Mouse (Mus musculus): ENCODE data around the gene Htr1d. TPM values are rescaled to one million over a fixed set of nuclear protein-coding genes. Genes with fewer than 3 reads are reported as not detected.

Htr1d gene
- not detected in 2 replicates for total RNA-seq (2014; fragmentation: Nextera tagmentation)
- total RNA-seq (2017): 0.05 and 0.06 TPM in 2 replicates
- not detected in 2 replicates for polyA plus RNA-seq (2012)

DNA sequence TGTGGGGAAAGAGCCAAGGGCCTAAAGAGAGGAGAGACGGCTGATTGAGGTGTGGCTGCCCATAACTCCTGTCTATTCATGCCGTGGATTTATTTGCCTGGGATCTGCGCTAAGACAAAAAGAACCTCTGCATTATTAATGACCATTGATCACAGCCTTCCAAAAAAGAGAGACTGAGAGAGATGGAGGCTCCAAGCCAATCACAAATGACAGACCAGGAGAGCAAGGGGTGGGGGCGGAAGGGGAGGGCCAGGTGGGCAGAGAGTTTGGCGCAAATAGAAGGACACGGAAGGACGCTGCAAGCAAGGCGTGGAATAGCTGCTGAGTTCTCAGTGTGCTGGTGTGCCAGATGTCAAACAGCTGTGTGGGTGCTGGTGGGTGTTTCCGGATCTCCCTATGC is at the start of gene Htr1d:
TSS of gene Htr1d (plus strand) at position 301 of the 400 bp plus-strand sequence.
- peaks cover 10% of the 10 kb centered on the region for H3K27me3 ChIP-seq (ENCODE audit: insufficient read depth, low read length)
- H3K4me3 ChIP-seq (ENCODE audit: low read depth, low read length): no peak within 1 kb of the TSS
- ATAC-seq (ENCODE audit: extremely low read depth, insufficient number of reproducible peaks, low FRiP score, poor library complexity, severe bottlenecking): no peak
- no peaks in the 10 kb centered on the region for H3K36me3 ChIP-seq (replicated peaks)
- no peaks in the 10 kb centered on the region for H3K4me1 ChIP-seq (ENCODE audit: insufficient read depth, low read depth, low read length)
- no peak for DNase-seq (ENCODE audit: low spot score)
- TF ChIP-seq CTCF (IDR thresholded peaks at IDR 0.05; ENCODE audit: low read depth, low read length) (no peak), GATA1 (IDR thresholded peaks at IDR 0.05; ENCODE audit: borderline replicate concordance, low read length) (no peak)
- no peaks in the 10 kb centered on the region for H3K9me3 ChIP-seq (replicated peaks)

DNA sequence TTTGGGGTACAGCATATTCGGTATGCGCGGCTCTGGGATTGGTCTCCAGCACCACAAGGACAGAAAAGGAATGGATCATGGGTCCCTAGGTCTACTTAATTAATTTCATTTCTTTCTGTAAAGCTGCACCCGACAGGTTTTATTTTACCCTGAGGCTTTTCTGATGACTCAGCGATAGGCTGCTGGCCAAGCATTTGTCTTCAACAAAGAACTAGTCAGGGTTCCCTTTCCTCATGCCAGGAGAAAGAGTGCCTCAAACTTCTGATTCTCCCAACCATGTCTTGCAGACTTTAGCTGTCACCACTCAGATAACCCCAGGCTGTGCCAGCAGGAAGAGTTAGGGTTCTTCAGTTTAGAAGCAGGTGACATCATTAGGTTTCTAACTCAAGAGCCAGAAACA is 46.3 kb upstream of the Htr1d start:
- TF ChIP-seq POLR2AphosphoS5 (IDR thresholded peaks at IDR 0.05; ENCODE audit: insufficient replicate concordance, low read depth, low read length) (no peak), TAL1 (conservative IDR thresholded peaks at IDR 0.05; ENCODE audit: low read depth, low read length) (no peak), GATA1 (IDR thresholded peaks at IDR 0.05; ENCODE audit: borderline replicate concordance, low read length) (no peak), CTCF (IDR thresholded peaks at IDR 0.05; ENCODE audit: low read depth, low read length) (no peak), GATA2 (IDR thresholded peaks at IDR 0.05; ENCODE audit: borderline replicate concordance, low read depth, low read length) (no peak)
- no peak for ATAC-seq (ENCODE audit: extremely low read depth, insufficient number of reproducible peaks, low FRiP score, poor library complexity, severe bottlenecking)
- no peaks in the 10 kb centered on the region for H3K9me3 ChIP-seq (replicated peaks)
- DNase-seq (ENCODE audit: low spot score): no peak
- H3K4me1 ChIP-seq (ENCODE audit: insufficient read depth, low read depth, low read length): no peaks in the 10 kb centered on the region
- no peak overlapping the region for H3K4me3 ChIP-seq (ENCODE audit: low read depth, low read length)
- H3K27me3 ChIP-seq (ENCODE audit: insufficient read depth, low read length): peaks cover 20% of the 10 kb centered on the region
- no peaks in the 10 kb centered on the region for H3K36me3 ChIP-seq (replicated peaks)

DNA sequence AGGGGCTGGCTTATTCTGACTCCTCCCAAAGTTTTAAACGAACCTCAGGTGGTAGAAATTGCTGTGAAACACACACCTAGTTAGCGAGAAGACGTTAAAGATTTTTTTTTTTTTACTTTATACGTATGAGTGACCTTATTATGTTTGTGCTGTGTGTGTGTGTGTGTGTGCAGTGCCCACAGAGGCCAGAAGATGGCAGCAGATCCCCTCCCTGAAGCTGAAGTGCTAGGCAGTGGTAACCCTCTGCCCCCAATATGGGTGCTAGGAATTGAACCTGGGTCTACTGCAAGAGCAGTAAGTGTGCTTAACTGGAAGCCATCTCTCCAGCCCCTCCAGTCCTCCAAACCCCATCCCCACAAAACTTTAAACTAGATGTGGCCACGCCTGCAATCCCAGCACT is 40.3 kb upstream of the Htr1d start:
- Histone ChIP-seq H3K9me3 (replicated peaks) (no peaks in the 10 kb centered on the region), H3K36me3 (replicated peaks) (no peaks in the 10 kb centered on the region), H3K4me3 (ENCODE audit: low read depth, low read length) (no peak overlapping the region), H3K27me3 (ENCODE audit: insufficient read depth, low read length) (peaks cover 5% of the 10 kb centered on the region; the same call in 1 of the 2 replicates), H3K4me1 (ENCODE audit: insufficient read depth, low read depth, low read length) (no peaks in the 10 kb centered on the region)
- TF ChIP-seq GATA2 (IDR thresholded peaks at IDR 0.05; ENCODE audit: borderline replicate concordance, low read depth, low read length) (no peak), CTCF (IDR thresholded peaks at IDR 0.05; ENCODE audit: low read depth, low read length) (0 out of 2 replicates have a peak, but pooled peaks have one; percentile 6), GATA1 (IDR thresholded peaks at IDR 0.05; ENCODE audit: borderline replicate concordance, low read length) (no peak)
- DNase-seq (ENCODE audit: low spot score) (no peak), ATAC-seq (ENCODE audit: extremely low read depth, insufficient number of reproducible peaks, low FRiP score, poor library complexity, severe bottlenecking) (no peak)

DNA sequence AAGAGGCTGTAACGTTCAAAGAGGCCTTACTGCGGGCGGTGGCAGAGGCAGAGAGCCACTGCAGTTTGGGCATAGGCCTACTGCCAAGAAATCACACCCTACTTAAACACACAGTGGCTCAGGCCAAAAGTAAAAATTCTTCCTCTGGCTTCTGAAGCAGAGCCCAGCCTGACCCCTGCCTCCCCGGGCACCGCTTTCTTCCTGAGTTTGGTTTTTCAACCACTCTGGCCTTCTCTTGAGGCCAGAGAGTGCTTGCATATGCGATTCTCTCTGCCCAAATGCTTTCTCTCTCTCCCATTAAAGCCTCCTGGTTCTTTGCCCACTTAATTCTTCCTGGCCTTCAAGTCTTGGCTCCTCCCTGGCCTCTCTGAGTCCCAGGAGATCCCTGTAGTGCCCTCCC is 39.5 kb upstream of the Htr1d start:
- no peaks in the 10 kb centered on the region for H3K36me3 ChIP-seq (replicated peaks)
- TF ChIP-seq GATA2 (IDR thresholded peaks at IDR 0.05; ENCODE audit: borderline replicate concordance, low read depth, low read length): no peak
- no peak for TF ChIP-seq POLR2AphosphoS5 (IDR thresholded peaks at IDR 0.05; ENCODE audit: insufficient replicate concordance, low read depth, low read length)
- no peak for TF ChIP-seq TAL1 (conservative IDR thresholded peaks at IDR 0.05; ENCODE audit: low read depth, low read length)
- no peak for TF ChIP-seq CTCF (IDR thresholded peaks at IDR 0.05; ENCODE audit: low read depth, low read length)
- TF ChIP-seq GATA1 (IDR thresholded peaks at IDR 0.05; ENCODE audit: borderline replicate concordance, low read length): no peak
- H3K9me3 ChIP-seq (replicated peaks): no peaks in the 10 kb centered on the region
- ATAC-seq (ENCODE audit: extremely low read depth, insufficient number of reproducible peaks, low FRiP score, poor library complexity, severe bottlenecking) (no peak), DNase-seq (ENCODE audit: low spot score) (no peak)
- H3K4me1 ChIP-seq (ENCODE audit: insufficient read depth, low read depth, low read length): no peaks in the 10 kb centered on the region
- H3K4me3 ChIP-seq (ENCODE audit: low read depth, low read length): no peak overlapping the region
- peaks cover 5% of the 10 kb centered on the region; the same call in 1 of the 2 replicates for H3K27me3 ChIP-seq (ENCODE audit: insufficient read depth, low read length)

DNA sequence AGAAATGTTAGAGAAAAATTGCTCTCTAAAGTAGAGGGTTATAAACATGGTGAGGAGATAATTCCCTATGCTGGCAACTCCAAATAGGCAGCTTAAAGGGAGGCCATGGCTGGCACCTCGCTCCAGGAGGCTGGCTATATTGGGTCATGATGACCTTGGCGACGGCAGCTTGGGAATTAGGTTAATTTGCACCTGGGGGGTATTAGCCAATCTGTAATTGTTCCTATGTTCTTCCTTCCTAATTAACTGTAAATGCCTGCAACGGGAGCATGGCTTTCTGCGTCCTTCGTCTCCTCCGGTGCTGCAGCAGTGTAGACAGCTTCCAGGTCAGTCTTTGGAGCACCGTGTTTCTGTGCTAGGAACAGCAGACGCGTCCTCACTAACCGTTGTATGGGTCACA is 36.1 kb upstream of the Htr1d start:
- no peak for TF ChIP-seq TAL1 (conservative IDR thresholded peaks at IDR 0.05; ENCODE audit: low read depth, low read length)
- no peak for TF ChIP-seq CTCF (IDR thresholded peaks at IDR 0.05; ENCODE audit: low read depth, low read length)
- no peak for TF ChIP-seq POLR2AphosphoS5 (IDR thresholded peaks at IDR 0.05; ENCODE audit: insufficient replicate concordance, low read depth, low read length)
- no peak for TF ChIP-seq GATA2 (IDR thresholded peaks at IDR 0.05; ENCODE audit: borderline replicate concordance, low read depth, low read length)
- TF ChIP-seq GATA1 (IDR thresholded peaks at IDR 0.05; ENCODE audit: borderline replicate concordance, low read length): no peak
- H3K4me1 ChIP-seq (ENCODE audit: insufficient read depth, low read depth, low read length): no peaks in the 10 kb centered on the region
- no peak overlapping the region for H3K4me3 ChIP-seq (ENCODE audit: low read depth, low read length)
- peaks cover 4% of the 10 kb centered on the region; the same call in 1 of the 2 replicates for H3K27me3 ChIP-seq (ENCODE audit: insufficient read depth, low read length)
- H3K36me3 ChIP-seq (replicated peaks): no peaks in the 10 kb centered on the region
- no peaks in the 10 kb centered on the region for H3K9me3 ChIP-seq (replicated peaks)
- no peak for DNase-seq (ENCODE audit: low spot score)
- no peak for ATAC-seq (ENCODE audit: extremely low read depth, insufficient number of reproducible peaks, low FRiP score, poor library complexity, severe bottlenecking)

DNA sequence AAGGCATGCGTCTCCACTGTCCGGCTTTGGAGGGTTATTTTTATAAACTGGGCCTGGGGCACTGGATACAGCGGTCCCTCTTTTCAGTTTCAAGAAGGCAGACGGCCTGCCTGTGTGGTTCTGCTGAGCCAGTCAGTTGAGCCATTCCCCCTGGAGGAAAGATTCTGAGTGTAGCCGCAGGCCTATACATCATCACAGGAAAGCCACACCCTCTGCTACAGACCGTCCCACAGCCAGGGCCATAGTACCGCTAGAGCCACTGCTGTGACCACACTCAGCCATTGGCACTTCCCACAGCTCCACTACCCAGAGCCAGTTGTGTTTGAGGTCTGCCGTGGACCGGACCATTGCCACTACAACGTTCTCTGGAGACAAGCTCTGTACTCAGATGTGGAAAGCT is 21.5 kb upstream of the Htr1d start:
- no peak for TF ChIP-seq CTCF (IDR thresholded peaks at IDR 0.05; ENCODE audit: low read depth, low read length)
- TF ChIP-seq GATA2 (IDR thresholded peaks at IDR 0.05; ENCODE audit: borderline replicate concordance, low read depth, low read length): no peak
- TF ChIP-seq POLR2AphosphoS5 (IDR thresholded peaks at IDR 0.05; ENCODE audit: insufficient replicate concordance, low read depth, low read length): no peak
- TF ChIP-seq GATA1 (IDR thresholded peaks at IDR 0.05; ENCODE audit: borderline replicate concordance, low read length): no peak
- TF ChIP-seq TAL1 (conservative IDR thresholded peaks at IDR 0.05; ENCODE audit: low read depth, low read length): no peak
- DNase-seq (ENCODE audit: low spot score): no peak
- Histone ChIP-seq H3K27me3 (ENCODE audit: insufficient read depth, low read length) (peaks cover 6% of the 10 kb centered on the region), H3K36me3 (replicated peaks) (no peaks in the 10 kb centered on the region), H3K4me3 (ENCODE audit: low read depth, low read length) (no peak overlapping the region), H3K4me1 (ENCODE audit: insufficient read depth, low read depth, low read length) (no peaks in the 10 kb centered on the region), H3K9me3 (replicated peaks) (no peaks in the 10 kb centered on the region)
- ATAC-seq (ENCODE audit: extremely low read depth, insufficient number of reproducible peaks, low FRiP score, poor library complexity, severe bottlenecking): no peak

DNA sequence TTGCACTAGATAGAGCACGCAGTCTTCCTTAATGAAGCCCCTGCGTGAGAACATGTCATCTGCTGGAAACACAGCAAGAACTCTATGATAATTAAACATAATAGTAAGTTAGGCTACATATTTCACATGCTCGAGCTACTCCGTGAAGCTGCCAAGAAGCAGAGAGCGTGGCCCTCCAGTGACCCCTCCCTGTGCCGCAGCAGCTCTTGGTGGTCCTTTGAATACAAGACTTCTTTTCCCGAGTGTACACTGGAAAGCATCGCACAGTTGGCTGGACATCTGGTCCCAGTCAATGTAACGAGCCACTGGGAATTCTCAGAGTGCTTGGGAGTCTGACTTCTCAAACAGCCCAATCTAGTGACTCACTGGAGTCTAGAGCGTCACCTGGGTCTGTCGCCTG is 15.5 kb upstream of the Htr1d start:
- TF ChIP-seq GATA2 (IDR thresholded peaks at IDR 0.05; ENCODE audit: borderline replicate concordance, low read depth, low read length): no peak
- TF ChIP-seq POLR2AphosphoS5 (IDR thresholded peaks at IDR 0.05; ENCODE audit: insufficient replicate concordance, low read depth, low read length): no peak
- TF ChIP-seq TAL1 (conservative IDR thresholded peaks at IDR 0.05; ENCODE audit: low read depth, low read length): no peak
- TF ChIP-seq GATA1 (IDR thresholded peaks at IDR 0.05; ENCODE audit: borderline replicate concordance, low read length): no peak
- TF ChIP-seq CTCF (IDR thresholded peaks at IDR 0.05; ENCODE audit: low read depth, low read length): no peak

More for the DNA sequence above, 15.5 kb upstream of the Htr1d start:
- no peaks in the 10 kb centered on the region for H3K9me3 ChIP-seq (replicated peaks)
- no peak overlapping the region for H3K4me3 ChIP-seq (ENCODE audit: low read depth, low read length)
- ATAC-seq (ENCODE audit: extremely low read depth, insufficient number of reproducible peaks, low FRiP score, poor library complexity, severe bottlenecking) (no peak), DNase-seq (ENCODE audit: low spot score) (no peak)
- H3K27me3 ChIP-seq (ENCODE audit: insufficient read depth, low read length): peaks cover 4% of the 10 kb centered on the region; the same call in 1 of the 2 replicates
- no peaks in the 10 kb centered on the region for H3K36me3 ChIP-seq (replicated peaks)
- H3K4me1 ChIP-seq (ENCODE audit: insufficient read depth, low read depth, low read length): no peaks in the 10 kb centered on the region

All from G1E (cell line).